Mouse (Mus musculus): ENCODE data around the gene Ssxb3.
"Not testable (repeated sequence)": the region's sequence is repeated elsewhere in the genome, so short reads cannot be mapped to it uniquely, and the experiment has no call there.

Gene Ssxb3

DNA sequence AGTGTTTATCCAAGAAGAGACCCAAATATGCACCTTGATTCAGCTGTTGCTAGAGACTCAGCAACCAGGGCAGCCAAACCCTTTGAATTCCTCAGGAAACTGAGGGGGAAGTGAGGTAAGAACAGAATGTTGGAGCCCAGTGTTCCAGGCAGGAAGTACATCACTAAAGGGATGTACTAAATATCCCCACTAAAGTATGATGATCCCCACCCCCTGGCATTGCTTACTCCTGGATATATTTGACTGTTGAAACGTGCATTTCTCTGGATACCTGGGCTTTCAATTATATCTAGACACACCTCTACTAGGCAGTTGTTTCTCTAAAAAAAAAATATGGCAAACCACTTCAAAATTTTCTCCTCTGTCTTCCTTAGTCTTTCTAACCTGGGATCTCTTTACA is at the start of gene Ssxb3:
Gene Ssxb3, minus strand, starts transcription at position 101 of the 400 bp plus-strand sequence.
- not testable (repeated sequence) for DNase-seq

DNA sequence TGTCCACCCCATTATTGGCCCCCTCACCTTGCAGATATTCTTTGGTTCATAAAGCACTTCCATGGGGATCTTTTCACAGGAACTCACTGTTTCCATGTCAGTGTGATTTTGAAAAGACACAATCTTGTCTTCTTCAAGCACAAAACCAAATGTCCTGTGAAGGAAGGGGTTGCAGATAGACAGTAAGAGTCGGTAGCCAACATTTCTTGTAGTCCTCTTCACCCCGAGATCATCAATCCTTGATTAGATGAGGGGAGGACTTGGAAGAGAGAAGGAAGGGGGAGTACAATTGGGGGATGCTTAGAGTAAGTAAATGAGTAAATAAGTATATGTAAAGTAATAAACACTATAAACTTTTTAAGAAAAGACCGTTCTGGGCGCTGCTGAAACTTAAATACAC is 43.5 kb downstream of the Ssxb3 start, which contains the start of gene Ssxb6:
Gene Ssxb6, minus strand, starts transcription at position 101 of the 400 bp plus-strand sequence.
- not testable (repeated sequence) for DNase-seq

Data from embryo, embryonic 11 days (tissue).